Mouse (Mus musculus) CH12.LX (cell line): ENCODE results near the gene Cadm1. TPM values are rescaled to one million over a fixed set of nuclear protein-coding genes. Genes with fewer than 3 reads are reported as not detected.

ENCODE experiments used
- DNase-seq: peaks from one replicate; pipeline ENCODE4 v3.0.0-alpha.2; 2013; ENCODE audit errors: extremely low read depth
- H3K27ac ChIP-seq: 2 replicates; pipeline ENCODE4 v1.5.1; 2012; ENCODE audit warnings: low read depth, mild to moderate bottlenecking, control low read depth, moderate library complexity; ENCODE audit not compliant: insufficient read depth
- H3K27me3 ChIP-seq: replicated peaks from 2 replicates; pipeline ENCODE3; 2012; ENCODE audit warnings: inconsistent platforms
- H3K36me3 ChIP-seq, 2 experiments: replicated peaks in 1 of 2; 2 replicates each; pipeline versions ENCODE3 to v1.6.1; 2012; ENCODE audit warnings: inconsistent platforms in 1 of 2, low read length in 1 of 2, mild to moderate bottlenecking in 1 of 2, mixed read lengths in 1 of 2, moderate library complexity in 1 of 2; ENCODE audit not compliant: control insufficient read depth in 1 of 2, insufficient read depth in 1 of 2
- H3K4me1 ChIP-seq, 2 experiments: 2 replicates each; pipeline ENCODE4 v1.6.1; 2012; ENCODE audit warnings: inconsistent platforms in 1 of 2, moderate library complexity in 1 of 2; ENCODE audit not compliant: insufficient read depth in 2 of 2, control insufficient read depth in 1 of 2
- H3K4me2 ChIP-seq: 2 replicates; pipeline ENCODE4 v1.6.1; 2012; ENCODE audit warnings: low read depth, mild to moderate bottlenecking, control low read depth; ENCODE audit not compliant: poor library complexity, insufficient read depth, severe bottlenecking
- H3K4me3 ChIP-seq, 3 experiments: fragments of 150-350 bp in 1 of 3; sonication (generic) in 1 of 3; replicated peaks in 1 of 3; 2 replicates each; pipeline versions ENCODE3 to v1.5.1; 2011 to 2012; ENCODE audit warnings: low read depth in 2 of 3, low read length in 2 of 3, mild to moderate bottlenecking in 2 of 3, moderate library complexity in 2 of 3, control low read depth in 1 of 3, improper control_type of control experiment in 1 of 3, inconsistent platforms in 1 of 3, mixed read lengths in 1 of 3; ENCODE audit not compliant: poor library complexity in 1 of 3
- H3K79me2 ChIP-seq: replicated peaks from 2 replicates; pipeline ENCODE4 v1.6.1; 2012; ENCODE audit warnings: mild to moderate bottlenecking, moderate library complexity; ENCODE audit not compliant: control insufficient read depth, poor library complexity, insufficient read depth, severe bottlenecking; ENCODE audit errors: extremely low read depth
- H3K9ac ChIP-seq: 2 replicates; pipeline ENCODE4 v1.6.1; 2012; ENCODE audit warnings: low read depth, mild to moderate bottlenecking, control low read depth, moderate library complexity; ENCODE audit not compliant: insufficient read depth
- H3K9me3 ChIP-seq: replicated peaks from 2 replicates; pipeline ENCODE3; 2012; ENCODE audit warnings: low read length, inconsistent platforms, mixed read lengths
- BHLHE40 ChIP-seq: IDR thresholded peaks from 2 replicates; pipeline ENCODE4 v1.6.1; 2011; ENCODE audit warnings: mild to moderate bottlenecking, low read depth, low read length, improper control_type of control experiment
- CHD1 ChIP-seq: IDR thresholded peaks from 2 replicates; pipeline ENCODE4 v1.6.1; 2012; ENCODE audit warnings: low read depth, low read length, improper control_type of control experiment, inconsistent platforms
- CTCF ChIP-seq, 2 experiments: IDR thresholded peaks in 1 of 2; conservative IDR thresholded peaks in 1 of 2; 2 replicates each; pipeline ENCODE4 v1.5.1; 2011 to 2012; ENCODE audit warnings: low read depth in 2 of 2, low read length in 2 of 2, improper control_type of control experiment in 1 of 2, inconsistent platforms in 1 of 2, mild to moderate bottlenecking in 1 of 2, moderate library complexity in 1 of 2
- E2F4 ChIP-seq: IDR thresholded peaks from 2 replicates; pipeline ENCODE4 v1.6.1; 2011; ENCODE audit warnings: low read depth, low read length, improper control_type of control experiment; ENCODE audit not compliant: insufficient replicate concordance
- EP300 ChIP-seq: IDR thresholded peaks from 2 replicates; pipeline ENCODE4 v1.6.1; 2011; ENCODE audit warnings: low read length, improper control_type of control experiment
- IRF4 ChIP-seq: IDR thresholded peaks from 2 replicates; pipeline ENCODE4 v1.6.1; 2014; ENCODE audit warnings: low read depth, mild to moderate bottlenecking, inconsistent platforms, low read length, improper control_type of control experiment
- JUND ChIP-seq: conservative IDR thresholded peaks from 2 replicates; pipeline ENCODE4 v1.6.1; 2011; ENCODE audit warnings: low read depth, low read length, improper control_type of control experiment
- MAFK ChIP-seq: IDR thresholded peaks from 2 replicates; pipeline ENCODE4 v1.6.1; 2011; ENCODE audit warnings: low read length, improper control_type of control experiment; ENCODE audit not compliant: insufficient replicate concordance
- MEF2A ChIP-seq: IDR thresholded peaks from 2 replicates; pipeline ENCODE4 v1.6.1; 2014; ENCODE audit warnings: low read depth, mild to moderate bottlenecking, inconsistent platforms, low read length, improper control_type of control experiment, borderline replicate concordance
- MXI1 ChIP-seq: IDR thresholded peaks from 2 replicates; pipeline ENCODE4 v1.6.1; 2011; ENCODE audit warnings: mild to moderate bottlenecking, low read depth, low read length, improper control_type of control experiment
- NELFE ChIP-seq: IDR thresholded peaks from 2 replicates; pipeline ENCODE4 v1.6.1; 2011; ENCODE audit warnings: low read depth, low read length, improper control_type of control experiment
- NRF1 ChIP-seq: IDR thresholded peaks from 2 replicates; pipeline ENCODE4 v1.6.1; 2014; ENCODE audit warnings: low read depth, mild to moderate bottlenecking, inconsistent platforms, low read length, improper control_type of control experiment, moderate library complexity
- PAX5 ChIP-seq: IDR thresholded peaks from 2 replicates; pipeline ENCODE4 v1.6.1; 2012; ENCODE audit warnings: low read length, inconsistent platforms, mixed read lengths
- POLR2A ChIP-seq: IDR thresholded peaks from 2 replicates; pipeline ENCODE4 v1.6.1; 2011; ENCODE audit warnings: low read depth, mild to moderate bottlenecking, improper control_type of control experiment, low read length
- RCOR1 ChIP-seq: conservative IDR thresholded peaks from 2 replicates; pipeline ENCODE4 v1.6.1; 2012; ENCODE audit warnings: low read depth, mild to moderate bottlenecking, inconsistent platforms, low read length, improper control_type of control experiment
- SMC3 ChIP-seq: IDR thresholded peaks from 2 replicates; pipeline ENCODE4 v1.6.1; 2011; ENCODE audit warnings: low read depth, low read length, improper control_type of control experiment
- USF2 ChIP-seq: conservative IDR thresholded peaks from 2 replicates; pipeline ENCODE4 v1.6.1; 2011; ENCODE audit warnings: low read depth, low read length, improper control_type of control experiment
- ZKSCAN1 ChIP-seq: IDR thresholded peaks from 2 replicates; pipeline ENCODE4 v1.6.1; 2012; ENCODE audit warnings: low read depth, inconsistent platforms, low read length, improper control_type of control experiment, borderline replicate concordance
- ZMIZ1 ChIP-seq: IDR thresholded peaks from 2 replicates; pipeline ENCODE4 v1.6.1; 2012; ENCODE audit warnings: low read depth, mild to moderate bottlenecking, inconsistent platforms, low read length, improper control_type of control experiment
- dilution Hi-C: fragments of 300-500 bp; cut with MboI; formaldehyde crosslinking; loops from 2 replicates; pipeline ENCODE4 v1.14.3; 2020; ENCODE audit warnings: low sequenced_read_pairs; ENCODE audit not compliant: extremely low pct_unique_long_range_greater_than_20kb, extremely low pct_ligation_motif_present
- in situ Hi-C: fragments of 300-500 bp; cut with MboI; formaldehyde crosslinking; loops from 3 replicates; pipeline ENCODE4 v1.14.3; 2019; ENCODE audit warnings: low sequenced_read_pairs, low pct_ligation_motif_present, low pct_unique_long_range_greater_than_20kb, mixed read lengths
- polyA plus RNA-seq: library from polyadenylated mRNA; unstranded; fragments of >175 nt; gene quantifications from 2 replicates; pipeline ENCODE4 v1.2.1, GENCODE M21; 2012; ENCODE audit warnings: low read depth; ENCODE audit not compliant: insufficient read length
- total RNA-seq, 2 experiments: library from RNA; depleted of rRNA; stranded (reverse); fragments of 300-350 nt in 1 of 2; fragments of >200 nt in 1 of 2; gene quantifications; 2 replicates each; pipeline ENCODE4 v1.2.3; 2012 to 2014

The Cadm1 gene
- total and polyA plus RNA-seq, 3 experiments: not detected

DNA sequence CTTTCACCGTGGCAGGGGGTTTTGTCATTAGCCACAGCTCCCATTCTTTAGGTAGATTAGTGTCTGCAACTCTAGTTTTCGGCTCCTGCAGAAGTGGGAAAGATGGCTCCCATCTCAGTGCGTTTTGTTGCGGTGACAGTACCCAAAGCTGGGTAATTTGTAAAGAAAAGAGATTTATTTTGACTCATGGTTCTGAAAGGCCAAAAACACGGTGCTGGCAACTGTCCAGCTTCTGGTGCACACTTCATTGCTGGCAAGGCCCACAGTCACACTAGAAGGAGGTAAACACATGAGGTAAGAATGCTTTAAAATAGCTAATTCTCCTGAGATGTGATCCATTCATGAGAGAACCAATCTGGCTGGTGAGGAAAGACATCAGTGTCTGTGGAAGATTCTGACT, 18.9 kb downstream of the Cadm1 start:
- Histone ChIP-seq H3K4me2 (no peak overlapping the region), H3K9me3 (peaks cover 54% of the 10 kb centered on the region), H3K27ac (no peak overlapping the region), H3K4me3 (no peak overlapping the region), H3K9ac (no peak overlapping the region), H3K36me3 (no peaks in the 10 kb centered on the region), H3K79me2 (no peaks in the 10 kb centered on the region), H3K4me1 (no peaks in the 10 kb centered on the region), H3K27me3 (no peaks in the 10 kb centered on the region)
- dilution Hi-C loops: no loop called here
- in situ Hi-C loops: no loop called here
- DNase-seq: no peak
- TF ChIP-seq NELFE: no peak
- TF ChIP-seq JUND: no peak
- TF ChIP-seq USF2: no peak
- no peak for TF ChIP-seq POLR2A
- no peak for TF ChIP-seq EP300
- TF ChIP-seq CHD1: no peak
- TF ChIP-seq SMC3: no peak
- TF ChIP-seq ZKSCAN1: no peak

DNA sequence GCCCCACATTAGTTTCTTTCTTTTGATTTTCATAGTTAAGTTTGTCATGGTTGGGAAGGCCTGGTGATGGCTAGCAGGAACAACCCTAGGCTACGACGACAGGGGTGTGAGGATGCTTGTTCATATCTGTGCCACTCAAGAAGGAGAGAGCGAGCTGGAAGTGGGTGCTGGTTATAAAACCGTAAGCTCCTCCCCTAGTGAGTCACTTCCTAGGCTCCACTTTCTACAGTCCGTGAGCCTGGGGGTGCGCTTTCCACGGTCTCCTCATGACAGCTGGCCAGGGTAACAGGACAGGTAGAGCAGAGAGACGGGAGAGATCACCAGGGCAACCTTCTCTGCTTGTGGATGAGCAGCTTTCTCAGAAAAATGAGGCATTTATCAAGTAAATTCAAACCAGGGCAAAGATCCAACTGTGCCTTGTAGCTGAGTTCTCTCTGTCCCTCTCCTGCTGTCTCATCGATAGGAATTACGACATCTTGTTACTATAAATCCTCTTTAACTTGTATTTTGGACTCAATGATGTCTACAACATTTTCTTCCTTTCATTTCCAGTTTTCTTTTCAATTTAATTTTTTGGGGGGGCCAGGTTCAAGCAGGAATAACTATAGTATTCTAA, 23.1 kb downstream of the Cadm1 start:
- Histone ChIP-seq H3K9ac (no peak overlapping the region), H3K4me2 (no peak overlapping the region)
- TF ChIP-seq E2F4 (no peak), EP300 (no peak), NRF1 (no peak), MXI1 (no peak), CTCF (conservative IDR thresholded peaks at IDR 0.05 in 1 of 2, IDR thresholded peaks at IDR 0.05 in 1 of 2; ENCODE audit: low read depth in 2 of 2, low read length in 2 of 2) (no peak)
- TF ChIP-seq, all 38 proteins: peak for 0
- no peaks in the 10 kb centered on the region for H3K4me1 ChIP-seq
- no peak for DNase-seq
- no peaks in the 10 kb centered on the region for H3K27me3 ChIP-seq
- no peaks in the 10 kb centered on the region for H3K36me3 ChIP-seq
- no peaks in the 10 kb centered on the region for H3K79me2 ChIP-seq
- in situ Hi-C loops: no loop called here
- peaks cover 39% of the 10 kb centered on the region for H3K9me3 ChIP-seq
- H3K4me3 ChIP-seq: no peak overlapping the region
- dilution Hi-C loops: no loop called here
- H3K27ac ChIP-seq: no peak overlapping the region

DNA sequence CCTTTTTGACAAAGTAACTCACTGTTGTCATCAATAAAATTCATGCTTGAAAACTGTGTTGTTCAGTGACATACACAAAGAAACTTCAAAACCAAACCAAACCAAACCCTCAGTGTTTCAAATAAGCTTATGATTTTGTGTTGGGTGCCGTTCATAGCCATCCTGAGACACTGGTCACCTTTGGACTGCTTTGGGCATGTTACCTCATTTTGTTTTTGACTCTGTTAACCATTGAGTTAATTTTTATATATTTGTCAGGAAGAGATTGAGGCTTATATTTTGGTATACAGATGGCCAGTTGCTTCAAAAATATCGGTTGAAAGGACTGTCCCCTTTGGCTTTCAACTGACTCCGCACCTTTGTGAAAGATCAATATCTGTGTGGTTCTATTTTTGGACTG, 30.8 kb downstream of the Cadm1 start:
- Histone ChIP-seq H3K4me3 (no peak overlapping the region), H3K79me2 (no peaks in the 10 kb centered on the region), H3K4me2 (no peak overlapping the region), H3K4me1 (no peaks in the 10 kb centered on the region), H3K27ac (no peak overlapping the region), H3K9ac (no peak overlapping the region), H3K9me3 (peaks cover 32% of the 10 kb centered on the region), H3K27me3 (no peaks in the 10 kb centered on the region), H3K36me3 (no peaks in the 10 kb centered on the region)
- in situ Hi-C loops (no loop called here), dilution Hi-C loops (no loop called here)
- DNase-seq: no peak
- no peak for TF ChIP-seq PAX5
- TF ChIP-seq ZKSCAN1: no peak
- no peak for TF ChIP-seq MEF2A
- TF ChIP-seq MAFK: no peak
- no peak for TF ChIP-seq BHLHE40
- no peak for TF ChIP-seq JUND
- no peak for TF ChIP-seq ZMIZ1
- no peak for TF ChIP-seq RCOR1
- TF ChIP-seq IRF4: no peak
- TF ChIP-seq CHD1: no peak
